Mouse (Mus musculus) layer of hippocampus, adult 18-20 months (tissue): ENCODE results near the gene Snrpd3. TPM values are rescaled to one million over a fixed set of nuclear protein-coding genes. Genes with fewer than 3 reads are reported as not detected.

ENCODE experiments used
- DNase-seq, 2 experiments: peaks; one replicate each; pipeline ENCODE4 v3.0.0; 2022; ENCODE audit warnings: low spot score in 2 of 2
- total RNA-seq, 2 experiments: library from RNA; stranded (reverse); gene quantifications; 2 replicates each; pipeline ENCODE4 v1.2.3; 2021

Gene Snrpd3
- total RNA-seq, 2 experiments from 2014 or later: 63.1 to 67.3 TPM

DNA sequence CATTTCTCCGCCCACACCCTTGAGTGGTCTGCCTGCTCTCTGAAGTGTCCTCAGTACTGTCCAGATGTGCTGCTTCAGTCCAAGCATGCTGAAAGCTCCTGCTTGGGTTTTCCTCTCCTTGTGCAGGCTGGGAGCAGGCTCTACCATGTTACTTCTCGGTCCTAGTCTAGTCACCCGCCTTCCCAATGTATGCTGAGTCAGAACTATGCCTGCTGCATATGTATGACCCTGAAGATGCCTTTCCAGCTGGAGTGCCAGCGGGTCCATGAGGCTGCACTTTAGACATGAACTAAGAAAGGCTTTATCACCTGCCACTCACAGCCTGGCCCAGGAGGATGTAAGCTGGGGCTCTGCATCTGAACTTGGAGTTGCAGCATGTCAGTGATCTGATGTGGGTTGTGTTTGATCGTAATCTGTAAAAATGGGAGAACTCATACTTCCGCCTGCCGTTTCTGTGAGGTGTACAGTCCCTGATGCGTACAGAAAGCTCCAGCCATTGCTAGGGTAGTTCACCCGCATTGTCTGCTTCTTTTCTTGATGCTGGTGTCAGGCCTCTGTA lies 14.3 kb downstream of the Snrpd3 start:
- DNase-seq: no peak

DNA sequence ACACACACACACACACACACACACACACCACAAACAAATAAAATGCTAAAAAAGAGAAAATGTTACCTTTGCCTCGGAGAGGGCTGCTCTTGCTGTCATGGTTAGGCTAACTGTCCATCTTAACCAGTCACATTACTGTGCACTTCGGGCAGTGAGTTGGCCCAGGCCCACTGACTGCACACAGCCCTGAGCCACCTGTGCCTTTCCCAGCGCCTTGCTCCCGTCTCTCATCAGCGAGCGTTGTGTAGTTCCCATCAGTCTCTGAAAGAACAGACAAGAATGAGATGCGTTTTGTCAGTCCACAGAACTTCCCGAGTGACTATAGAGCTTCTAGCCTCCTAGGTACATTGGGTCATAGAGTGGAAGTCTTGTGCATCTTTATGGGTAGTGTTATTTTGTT lies 16.9 kb downstream of the Snrpd3 start:
- no peak for DNase-seq

DNA sequence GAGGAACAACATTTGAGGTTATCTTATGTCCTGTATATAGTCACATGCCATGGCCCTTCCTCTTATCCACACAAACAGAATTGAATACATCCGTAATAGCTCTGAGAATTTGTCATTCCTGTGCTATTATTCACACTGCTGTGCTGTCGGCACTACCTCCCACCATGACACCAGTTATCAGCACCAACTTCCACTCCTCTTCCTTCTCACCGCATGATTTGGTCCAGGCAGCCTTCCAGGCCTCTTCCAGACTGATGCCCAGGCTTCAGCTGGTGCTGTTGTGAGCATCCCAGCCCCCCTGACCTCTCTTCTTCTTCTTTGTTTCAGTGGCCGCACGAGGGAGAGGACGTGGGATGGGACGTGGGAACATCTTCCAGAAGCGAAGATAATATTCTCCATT lies 17.6 kb downstream of the Snrpd3 start:
- no peak for DNase-seq

DNA sequence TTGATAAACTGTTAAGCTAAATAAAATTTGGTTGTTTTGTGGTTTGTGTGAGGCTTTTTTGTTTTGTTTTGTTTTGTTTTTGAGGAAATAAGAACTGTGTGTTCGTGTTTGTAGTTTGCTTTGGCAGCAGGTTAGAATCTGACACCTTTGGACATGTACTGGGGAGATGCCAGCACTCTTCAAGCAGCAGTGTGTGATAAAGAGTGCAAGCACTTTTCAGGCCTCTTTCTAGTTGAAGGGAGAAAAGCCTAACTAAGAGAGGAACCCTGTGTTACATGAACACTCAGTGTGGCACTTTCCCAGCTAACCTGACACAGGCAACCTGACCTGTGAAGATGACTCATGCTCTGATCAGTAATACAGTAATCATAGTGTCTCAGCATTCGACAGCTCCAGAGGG lies 18.1 kb downstream of the Snrpd3 start:
- no peak for DNase-seq

DNA sequence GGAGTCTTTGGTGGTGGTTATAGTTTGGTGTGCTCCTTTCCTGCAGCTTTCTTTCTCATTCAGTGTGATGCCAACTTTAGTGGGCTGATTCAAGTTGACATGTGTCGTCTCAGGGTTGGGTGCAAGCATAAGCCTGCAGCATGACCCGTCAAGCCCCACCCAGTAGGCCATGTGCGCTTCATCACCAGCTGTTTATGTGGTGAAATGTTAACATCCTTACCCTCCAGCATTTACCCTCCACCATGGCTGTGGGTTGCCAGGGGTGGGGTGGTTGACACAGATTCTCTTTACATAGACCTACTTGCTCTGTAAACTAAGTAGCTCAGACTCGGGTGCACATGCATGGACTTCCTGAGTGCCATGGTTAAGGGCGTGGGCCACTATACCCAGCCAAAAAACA lies 18.8 kb downstream of the Snrpd3 start:
- no peak for DNase-seq

DNA sequence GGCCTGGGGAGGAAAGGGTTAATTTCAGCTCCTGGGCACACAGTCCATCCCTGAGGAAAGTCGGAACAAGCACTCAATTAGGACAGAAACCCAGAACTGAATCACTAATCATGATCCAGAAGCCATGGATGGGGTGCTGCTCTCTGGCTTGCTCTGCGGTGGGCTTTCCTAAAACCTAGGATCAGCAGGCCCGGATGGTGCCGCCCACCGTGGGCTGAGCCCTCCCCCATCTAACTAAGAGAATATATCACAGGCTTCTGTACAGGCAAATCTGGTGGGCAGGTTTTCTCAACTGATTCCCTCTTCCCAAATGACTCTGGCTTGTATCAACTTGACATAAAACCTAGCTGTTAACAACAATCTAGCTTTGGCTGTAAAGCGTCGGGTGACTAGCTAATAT lies 30.6 kb downstream of the Snrpd3 start:
- no peak for DNase-seq

DNA sequence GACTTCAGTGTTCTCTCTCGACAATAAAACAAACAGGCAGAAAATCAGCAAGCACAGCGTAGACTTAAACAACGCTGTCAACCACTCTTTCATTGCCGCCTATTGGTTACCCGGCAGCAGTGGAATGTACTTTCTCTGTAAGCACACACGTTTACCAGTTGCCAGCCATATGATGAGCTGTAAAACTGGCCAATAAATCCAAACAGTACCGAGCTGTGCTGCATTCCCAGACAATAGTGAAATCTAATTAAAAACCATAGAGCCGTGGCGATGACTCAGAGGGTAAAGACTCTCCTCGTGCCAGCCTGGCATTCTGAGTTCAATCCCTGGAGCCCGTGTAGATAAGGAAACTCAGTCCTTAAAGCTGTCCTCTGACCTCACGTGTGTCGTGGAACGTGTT lies 31.1 kb downstream of the Snrpd3 start:
- DNase-seq: peak in 1 of 2 experiments; percentile 29

DNA sequence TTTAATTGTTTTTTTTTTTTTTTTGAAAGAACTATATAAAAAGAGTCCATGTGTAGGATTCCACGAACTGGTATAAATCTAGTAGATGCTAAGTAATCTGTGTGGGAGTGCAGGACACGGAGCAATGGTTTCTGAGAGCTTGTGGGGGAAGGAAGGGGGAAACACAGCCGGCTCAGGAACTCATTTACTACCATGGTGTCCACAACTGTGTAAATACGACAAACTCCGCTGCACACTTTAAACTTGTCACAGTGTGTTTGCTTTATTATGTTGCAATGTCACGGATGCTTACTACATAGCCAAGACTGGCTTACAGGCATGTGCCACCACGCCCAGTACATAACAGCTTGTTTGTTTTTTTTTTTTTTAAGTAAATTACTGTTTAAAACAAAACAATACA lies 32.5 kb downstream of the Snrpd3 start:
- no peak for DNase-seq

DNA sequence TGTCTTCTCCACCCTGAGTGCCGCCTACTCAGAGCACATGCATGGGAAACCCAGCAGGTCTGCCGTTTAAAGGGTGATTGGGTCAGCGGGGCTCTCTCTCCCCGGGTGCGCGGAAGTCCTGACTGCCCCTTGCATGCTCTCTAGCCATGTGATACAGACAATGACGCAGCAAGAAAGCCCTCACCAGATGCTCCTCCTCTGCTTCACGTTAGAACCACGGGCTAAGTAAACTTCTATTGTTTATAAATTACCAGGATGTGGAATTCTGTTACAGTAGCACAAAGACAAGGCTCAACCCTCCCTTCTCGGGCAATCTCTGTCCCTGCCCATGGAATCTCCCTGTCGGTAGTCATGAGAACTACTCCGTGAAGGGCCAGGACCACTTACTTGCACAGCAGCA lies 33.8 kb downstream of the Snrpd3 start:
- DNase-seq: no peak

DNA sequence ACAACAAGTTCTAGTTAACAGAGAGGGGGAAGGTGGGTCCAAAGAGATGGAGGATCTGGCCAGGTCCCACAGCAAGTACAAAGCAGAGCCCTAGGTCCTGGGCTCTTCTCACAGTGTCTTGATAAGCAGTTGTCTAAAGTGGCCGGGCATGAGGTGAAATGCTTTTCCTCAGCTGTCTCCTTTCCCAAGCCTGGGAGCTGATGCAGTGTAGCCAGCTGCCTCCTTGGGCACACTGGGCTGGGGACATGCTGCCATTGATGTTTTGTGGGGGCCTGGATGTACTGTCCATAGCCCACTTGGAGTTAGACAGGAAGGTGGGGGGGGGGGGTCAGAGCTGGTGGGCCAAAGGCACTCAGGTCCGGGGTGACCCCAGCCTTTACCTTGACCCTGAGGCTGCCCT lies 34.8 kb downstream of the Snrpd3 start:
- no peak for DNase-seq

DNA sequence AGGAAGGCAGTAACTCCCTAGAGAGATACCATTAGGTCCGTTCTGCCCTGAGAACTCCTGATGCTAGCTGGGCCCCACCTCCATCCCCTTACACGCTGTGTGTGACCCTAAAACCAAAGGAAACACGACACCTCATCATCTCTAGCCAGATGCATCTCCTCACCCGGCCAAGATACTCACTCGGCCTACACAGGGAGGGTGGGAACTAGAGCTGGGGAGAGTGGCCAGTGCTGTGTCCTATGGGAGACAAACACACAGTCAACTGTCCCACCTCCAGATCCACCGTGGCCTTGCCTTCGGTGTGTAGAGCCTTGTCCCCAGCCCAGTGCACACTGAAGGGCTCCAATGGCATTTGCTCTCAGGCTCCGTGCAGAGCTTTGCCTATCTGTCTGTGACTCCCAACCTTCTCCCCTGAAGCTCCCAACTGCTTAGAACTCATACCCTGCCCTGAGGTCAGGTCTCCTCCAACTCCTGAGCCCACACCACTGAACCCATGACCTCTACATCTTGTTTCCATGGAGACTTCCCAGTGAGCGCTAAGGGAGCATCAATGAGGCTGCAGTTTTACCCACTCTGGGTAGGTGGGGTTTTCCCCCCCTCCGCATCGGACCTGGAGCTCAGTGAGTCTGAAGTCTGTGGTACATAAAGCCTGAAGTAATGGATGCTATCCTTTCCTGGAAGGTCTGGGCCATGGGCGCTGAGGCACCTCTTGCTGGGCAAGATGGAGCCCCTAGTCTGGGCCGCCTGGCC lies 35.5 kb downstream of the Snrpd3 start:
- no peak for DNase-seq

DNA sequence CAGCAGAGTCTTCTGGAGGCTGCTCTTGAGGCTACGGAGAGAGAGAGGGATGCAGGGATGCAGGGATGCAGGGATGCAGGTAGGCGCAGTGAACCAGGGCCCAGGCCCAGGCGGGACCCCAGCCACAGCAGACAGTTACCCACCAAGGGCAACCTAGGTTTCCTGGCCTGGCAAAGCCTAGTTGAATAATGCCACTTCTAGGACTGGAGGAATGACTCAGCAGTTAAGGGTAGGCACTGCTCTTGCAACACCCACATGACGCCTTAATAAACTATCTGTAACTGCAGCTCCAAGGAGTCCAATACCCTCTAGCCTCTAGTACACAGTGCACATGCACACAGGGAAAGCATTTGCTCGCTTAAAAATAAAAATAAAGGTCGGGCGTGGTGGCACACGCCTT lies 36.7 kb downstream of the Snrpd3 start:
- no peak for DNase-seq

DNA sequence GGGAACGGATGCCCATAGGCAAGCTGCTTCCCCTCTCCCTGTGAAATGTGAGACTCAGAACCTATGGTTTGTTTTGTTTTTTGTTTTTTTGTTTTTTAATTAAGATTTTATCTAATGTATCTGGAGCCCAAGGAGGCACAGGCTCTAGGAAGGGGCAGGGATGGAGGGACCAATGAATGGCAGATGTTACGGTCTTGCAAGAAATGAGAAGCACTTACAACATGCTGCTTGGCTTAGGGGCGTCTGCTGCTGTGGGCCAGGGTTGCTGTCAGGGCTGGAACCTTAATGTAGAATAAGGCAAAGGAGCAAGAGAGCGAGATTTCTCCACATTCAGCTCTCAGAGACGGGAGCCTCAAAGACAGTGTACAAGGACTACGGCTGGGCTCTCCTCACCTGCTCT lies 38.2 kb downstream of the Snrpd3 start:
- DNase-seq: no peak

DNA sequence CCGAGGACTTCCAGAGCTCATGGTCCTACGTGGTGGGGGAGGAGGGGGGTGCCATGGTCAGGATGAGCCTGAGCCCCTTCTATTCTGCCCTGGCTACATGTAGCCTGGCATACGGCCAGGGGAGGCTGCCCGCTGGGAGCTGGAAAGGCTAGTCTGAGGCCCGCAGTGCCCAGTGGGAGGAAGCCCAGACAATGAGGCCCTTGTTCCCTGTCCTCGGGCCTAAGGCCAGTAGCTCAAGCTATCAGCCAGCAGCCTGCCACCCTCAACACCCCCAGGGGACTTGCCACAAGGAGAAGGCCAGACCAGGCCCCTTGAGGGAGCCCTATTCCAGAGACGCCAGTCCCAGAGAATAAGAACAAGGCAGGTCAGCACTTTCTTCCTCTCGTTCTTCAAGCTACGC lies 38.7 kb downstream of the Snrpd3 start:
- peak; percentile 66 to 84 for DNase-seq

DNA sequence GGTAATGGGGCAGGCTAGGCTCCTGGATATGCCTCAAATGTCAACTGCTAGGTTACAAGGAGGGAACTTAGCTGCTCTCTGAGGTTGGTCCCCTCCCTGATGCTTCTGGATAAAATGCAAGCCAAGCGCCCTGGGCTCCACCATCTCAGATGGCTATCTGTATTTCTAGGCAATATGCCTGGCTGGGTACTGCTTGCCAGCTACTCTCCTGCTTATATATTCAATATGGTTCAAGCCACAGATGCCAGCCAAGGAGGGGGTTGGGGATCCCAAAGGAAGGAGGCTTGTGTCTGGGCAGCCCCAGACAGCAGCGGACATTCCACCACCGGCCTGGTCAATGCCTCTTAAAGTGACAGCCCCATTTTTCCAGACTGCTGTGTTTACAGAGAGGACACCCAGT lies 41.2 kb downstream of the Snrpd3 start:
- DNase-seq: no peak

DNA sequence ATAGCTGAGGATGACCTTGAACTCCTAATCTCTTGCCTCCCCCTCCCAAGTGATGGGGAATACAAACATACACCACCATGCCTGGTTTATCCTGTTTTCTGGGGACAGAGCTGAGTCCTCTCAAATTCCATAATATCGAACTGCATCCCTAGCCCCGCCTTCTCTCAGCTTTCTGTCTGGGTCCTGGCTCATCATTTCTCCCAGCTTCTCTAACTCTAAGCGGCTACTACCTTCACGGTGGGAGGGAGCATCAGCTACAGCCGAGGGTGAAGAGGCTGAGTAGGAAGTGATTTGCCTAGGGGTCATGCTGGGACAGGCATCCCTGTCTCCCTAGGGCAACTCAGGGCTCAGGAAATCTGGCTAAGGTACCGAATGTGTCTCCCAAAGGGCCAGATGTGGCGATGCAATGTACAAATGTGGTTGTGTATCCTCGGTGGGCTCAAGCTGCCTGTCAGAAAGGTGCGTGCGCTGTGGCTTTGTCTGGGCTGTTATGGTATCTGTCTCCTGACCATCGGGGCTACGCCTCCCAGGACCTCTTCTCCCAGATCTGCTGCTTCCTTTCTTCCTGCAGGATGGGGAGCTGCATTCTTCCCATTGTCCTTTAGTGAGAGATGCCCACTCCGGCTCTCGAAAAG lies 41.8 kb downstream of the Snrpd3 start:
- DNase-seq: no peak

DNA sequence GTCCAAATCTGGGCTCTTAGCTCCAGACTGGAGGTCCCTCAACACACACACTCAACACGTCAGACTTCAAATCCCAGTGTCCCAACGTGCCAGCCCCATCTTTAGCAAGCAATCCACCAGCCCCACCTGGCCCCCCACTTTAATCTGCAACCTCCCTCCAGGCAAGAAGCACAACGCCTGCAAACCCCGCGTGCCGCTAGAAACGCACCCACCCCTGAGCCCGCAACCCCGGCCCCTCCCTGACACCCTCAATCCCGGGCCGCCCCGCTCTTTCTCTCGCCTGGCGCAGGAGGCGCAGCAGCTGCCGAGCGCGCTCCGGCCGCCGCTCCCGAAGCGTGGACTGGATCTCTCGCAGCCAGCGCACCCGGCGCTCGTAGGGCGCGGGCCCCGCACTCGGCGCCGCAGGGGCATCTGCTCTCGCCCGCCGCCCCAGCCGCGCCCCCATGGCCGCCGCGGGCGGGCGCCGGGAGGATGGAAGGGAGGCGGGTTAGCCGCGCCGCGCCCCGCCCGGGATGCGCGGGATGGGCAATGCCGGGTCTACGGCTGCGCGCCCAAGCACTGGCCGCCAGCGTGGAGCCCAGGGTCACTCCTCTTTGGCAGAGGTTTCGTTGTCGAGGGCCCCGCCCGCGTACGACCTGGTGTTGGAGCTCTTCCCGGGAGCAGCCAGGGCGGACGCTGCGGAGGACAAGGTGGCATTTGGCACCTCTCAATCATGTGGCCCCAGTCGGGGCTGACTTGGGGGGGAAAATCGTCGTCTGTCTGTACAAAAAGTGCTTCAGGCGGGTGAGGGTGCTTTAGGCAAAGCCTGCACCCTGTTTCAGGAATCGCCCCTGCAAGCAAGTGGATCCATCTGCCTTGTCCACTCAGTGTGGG lies 42.6 kb downstream of the Snrpd3 start, which contains the start of gene Lrrc75b:
Gene Lrrc75b, minus strand, starts transcription at position 655 of the 873 bp plus-strand sequence.
- no peak for DNase-seq

DNA sequence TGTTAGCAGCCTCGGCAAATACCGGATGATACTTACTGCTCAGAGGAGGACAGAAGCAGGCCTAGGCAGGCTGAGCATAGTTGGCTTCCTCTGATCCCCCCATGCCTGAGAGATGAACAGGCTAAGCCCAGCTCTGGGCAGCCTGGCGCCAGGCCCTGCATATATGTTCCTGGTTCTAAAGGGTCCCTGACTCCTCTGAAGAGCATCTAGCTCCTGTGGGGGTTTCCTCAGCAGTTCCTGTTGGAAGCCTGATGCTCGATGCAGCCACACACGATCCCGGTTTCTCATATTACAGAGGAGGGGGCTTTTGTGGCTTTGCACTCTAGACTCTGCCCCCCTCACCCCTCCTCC lies 43.2 kb downstream of the Snrpd3 start:
- no peak for DNase-seq

DNA sequence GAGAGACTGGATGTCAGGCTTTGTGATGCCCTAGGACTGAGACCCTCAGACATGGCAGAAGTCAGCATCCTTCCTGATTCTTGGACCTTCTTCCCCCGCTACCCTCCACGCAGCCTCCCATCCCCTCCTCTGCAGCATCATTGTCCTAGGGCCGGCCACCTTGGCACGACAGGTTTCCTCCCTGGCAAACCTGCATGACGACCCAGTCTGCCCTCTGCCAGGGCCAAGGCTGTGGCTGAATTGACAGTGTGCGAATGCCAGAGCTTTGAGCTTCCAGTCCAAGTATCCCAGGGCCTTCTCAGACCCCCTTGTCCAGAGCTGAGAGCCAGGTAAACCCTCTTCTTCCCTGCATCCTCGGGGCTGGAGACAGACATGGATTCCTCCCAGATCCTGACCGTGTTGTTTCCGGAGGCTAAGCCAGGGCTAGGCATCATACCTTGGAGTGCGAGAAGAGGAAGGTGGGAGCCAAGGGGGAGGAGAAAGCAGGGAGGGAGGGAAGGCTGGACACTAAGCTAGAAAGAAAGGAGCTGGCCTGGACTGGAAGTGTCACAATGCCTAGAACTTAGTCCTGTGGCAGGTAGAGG lies 43.8 kb downstream of the Snrpd3 start, which contains the start of gene Ggt1:
Gene Ggt1, plus strand, starts transcription at position 534 of the 584 bp plus-strand sequence.
- no peak for DNase-seq

DNA sequence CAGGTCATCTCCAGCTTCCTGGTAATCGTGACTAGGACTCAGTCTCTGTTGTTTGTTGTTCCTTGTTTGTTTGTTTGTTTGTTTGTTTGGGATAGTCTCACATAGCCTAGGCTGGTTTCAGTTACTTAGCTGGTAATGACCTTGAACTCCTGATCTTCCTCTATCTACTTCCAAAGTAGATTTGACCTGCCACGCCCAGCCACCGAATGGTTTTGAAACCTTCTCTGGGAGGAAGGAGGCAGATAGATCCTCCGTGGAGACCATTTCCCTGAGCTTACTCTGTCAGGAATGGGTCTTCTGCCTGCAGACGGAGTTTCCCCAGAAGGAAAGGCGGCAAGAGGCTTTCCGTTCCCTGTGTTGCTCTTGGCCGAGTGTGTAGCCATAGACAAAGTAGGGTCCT lies 45.2 kb downstream of the Snrpd3 start:
- DNase-seq: no peak

DNA sequence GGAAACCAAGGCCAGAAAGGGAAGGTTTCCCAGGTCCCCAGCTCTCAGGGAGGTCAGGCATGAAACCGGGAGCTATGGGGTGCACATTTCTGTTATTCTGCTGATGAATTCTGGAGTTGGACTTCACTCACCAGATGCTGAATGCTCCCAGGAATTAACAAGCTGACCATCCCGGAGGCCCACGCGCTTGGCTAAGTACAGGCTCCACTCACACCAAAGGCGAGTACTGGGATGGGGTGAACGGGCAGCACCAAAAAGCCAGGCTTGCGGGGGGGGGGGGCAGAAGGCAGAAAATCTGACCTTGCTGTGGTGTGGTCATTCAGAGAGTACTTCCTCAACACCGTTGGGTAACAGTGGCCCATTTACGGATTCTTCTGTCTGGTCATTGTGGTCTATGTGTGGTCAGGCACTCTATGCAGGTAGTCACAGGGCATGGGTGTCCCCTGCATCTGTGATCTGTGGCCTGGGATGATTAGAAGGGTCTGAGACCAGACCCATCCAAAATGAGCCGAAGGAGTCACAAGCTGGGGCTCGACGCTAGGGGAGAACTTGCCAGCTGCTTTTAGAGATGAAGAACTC lies 47.4 kb downstream of the Snrpd3 start:
- no peak for DNase-seq
